7 mouse cellular contexts compared by ENCODE assay signal in genomic region chr13:23585029-23585441, GRCm38 (mm10). TPM values are rescaled to one million over a fixed set of nuclear protein-coding genes. Genes with fewer than 3 reads are reported as not detected.
DNase-seq lines count a peak whose midpoint lies in the region; ATAC-seq and TF ChIP-seq lines count a peak whose summit lies in the region.

No protein-coding gene starts in this region.

- DNase-seq in MN1 (ENCODE audit: low spot score): peak; percentile 75
- DNase-seq in gastrocnemius, postnatal 10 days: peak; percentile 66
- peak; percentile 91 for DNase-seq in intestine, embryonic 14.5 days (ENCODE audit: low spot score)
- peak; percentile 81 for DNase-seq in limb, embryonic 10.5 days (ENCODE audit: low spot score)
- DNase-seq in midbrain, embryonic 11.5 days (ENCODE audit: low spot score, missing footprints): peak; percentile 97

- ATAC-seq in common myeloid progenitor, adult 5-6 weeks (replicated peaks; ENCODE audit: low read depth, poor library complexity, severe bottlenecking): peak; percentile 9; the same call in 1 of the 2 replicates
- no peak; the same call in 1 of the 2 replicates for ATAC-seq in intestine, embryonic 14.5 days (replicated peaks; ENCODE audit: low FRiP score, low TSS enrichment, low read depth)
- peak; percentile 8 for ATAC-seq in midbrain, embryonic 11.5 days (ENCODE audit: low FRiP score)

- H3K27ac ChIP-seq in intestine, embryonic 14.5 days (ENCODE audit: low read depth): peak overlapping the region; percentile 99
- peak overlapping the region; percentile 95 for H3K27ac ChIP-seq in limb, embryonic 10.5 days
- peak overlapping the region; percentile 98 for H3K27ac ChIP-seq in midbrain, embryonic 11.5 days (ENCODE audit: low read depth, low read length)
- H3K27ac ChIP-seq in small intestine, adult 2 months (ENCODE audit: insufficient read depth, low read depth, low read length): peak overlapping the region; percentile 99

- under 1% methylated on average over 21 of the region's 21 CpGs for WGBS in intestine, embryonic 14.5 days
- WGBS in limb, embryonic 10.5 days: under 1% methylated on average over 21 of the region's 21 CpGs
- under 1% methylated on average over 21 of the region's 21 CpGs for WGBS in midbrain, embryonic 11.5 days
- under 1% methylated on average over 21 of the region's 21 CpGs for WGBS in small intestine, adult 2 months

- no peaks in the 10 kb centered on the region for H3K27me3 ChIP-seq in intestine, embryonic 14.5 days (replicated peaks; ENCODE audit: control insufficient read depth, insufficient read depth, low read length)
- no peaks in the 10 kb centered on the region for H3K27me3 ChIP-seq in limb, embryonic 10.5 days (ENCODE audit: low read depth, poor library complexity, severe bottlenecking)
- H3K27me3 ChIP-seq in midbrain, embryonic 11.5 days (ENCODE audit: control insufficient read depth, insufficient read depth, low read length): no peaks in the 10 kb centered on the region
- no peaks in the 10 kb centered on the region for H3K27me3 ChIP-seq in small intestine, adult 2 months (ENCODE audit: control insufficient read depth, insufficient read depth, low read length)

- H3K4me1 ChIP-seq in intestine, embryonic 14.5 days (replicated peaks; ENCODE audit: control insufficient read depth, insufficient read depth, low read length): peaks cover 24% of the 10 kb centered on the region
- peaks cover 39% of the 10 kb centered on the region for H3K4me1 ChIP-seq in limb, embryonic 10.5 days
- peaks cover 17% of the 10 kb centered on the region; the same call in 1 of the 2 replicates for H3K4me1 ChIP-seq in midbrain, embryonic 11.5 days (ENCODE audit: control insufficient read depth, insufficient read depth, low read length)
- H3K4me1 ChIP-seq in small intestine, adult 2 months (ENCODE audit: control insufficient read depth, insufficient read depth, insufficient read length, low read length): peaks cover 2% of the 10 kb centered on the region; the same call in 1 of the 2 replicates

- no peaks in the 10 kb centered on the region for H3K36me3 ChIP-seq in intestine, embryonic 14.5 days (ENCODE audit: control insufficient read depth, insufficient read depth, low read length)
- no peaks in the 10 kb centered on the region for H3K36me3 ChIP-seq in limb, embryonic 10.5 days
- H3K36me3 ChIP-seq in midbrain, embryonic 11.5 days (ENCODE audit: control insufficient read depth, insufficient read depth, low read length): no peaks in the 10 kb centered on the region
- H3K36me3 ChIP-seq in small intestine, adult 2 months (ENCODE audit: control insufficient read depth, insufficient read depth, low read length): no peaks in the 10 kb centered on the region

- H3K9ac ChIP-seq in intestine, embryonic 14.5 days (ENCODE audit: low read length): peak overlapping the region; percentile 88
- peak overlapping the region; percentile 85 for H3K9ac ChIP-seq in midbrain, embryonic 11.5 days (ENCODE audit: low read length)

- TF ChIP-seq POLR2A in small intestine, adult 2 months (IDR thresholded peaks at IDR 0.05; ENCODE audit: low read depth, low read length): no peak

- peak overlapping the region; percentile 55 for H3K4me3 ChIP-seq in intestine, embryonic 14.5 days (ENCODE audit: low read depth, low read length)
- peak overlapping the region; percentile 54 for H3K4me3 ChIP-seq in limb, embryonic 10.5 days
- peak overlapping the region; percentile 40 for H3K4me3 ChIP-seq in midbrain, embryonic 11.5 days (ENCODE audit: low read depth, low read length)
- H3K4me3 ChIP-seq in small intestine, adult 2 months (ENCODE audit: low read depth, low read length): peak overlapping the region; percentile 77

- peak overlapping the region; percentile 94 for H3K4me2 ChIP-seq in intestine, embryonic 14.5 days (ENCODE audit: low read length)
- H3K4me2 ChIP-seq in midbrain, embryonic 11.5 days: peak overlapping the region; percentile 78

- no peak for TF ChIP-seq CTCF in small intestine, adult 2 months (IDR thresholded peaks at IDR 0.05; ENCODE audit: extremely low read depth, insufficient read length, insufficient replicate concordance, low read depth, low read length)

- H3K9me3 ChIP-seq in intestine, embryonic 14.5 days (ENCODE audit: control insufficient read depth, low read length): no peaks in the 10 kb centered on the region
- no peaks in the 10 kb centered on the region for H3K9me3 ChIP-seq in limb, embryonic 10.5 days (replicated peaks)
- no peaks in the 10 kb centered on the region for H3K9me3 ChIP-seq in midbrain, embryonic 11.5 days (ENCODE audit: control insufficient read depth, low read length)

RNA-seq across cellular contexts. Expression of gene Hist1h4d, which starts 3.6 kb away (rescaled TPM):
- total RNA-seq in common myeloid progenitor, adult 5-6 weeks (2017): 1,514 and 1,667 TPM in 2 replicates
- 100 to 1,000 TPM; 165 to 171 TPM for total RNA-seq in gastrocnemius, postnatal 10 days (2021)
- 111 and 114 TPM in 2 replicates for polyA plus RNA-seq in intestine, embryonic 14.5 days (2014; fragmentation: Nextera tagmentation; extraction: Ambion mirVana)
- 109 and 120 TPM in 2 replicates for polyA plus RNA-seq in limb, embryonic 10.5 days (2016; fragmentation: Nextera tagmentation; extraction: Ambion mirVana)
- 99.4 and 124 TPM in 2 replicates for polyA plus RNA-seq in midbrain, embryonic 11.5 days (2014; fragmentation: Nextera tagmentation; extraction: Ambion mirVana)
- 10.1 and 13.8 TPM in 2 replicates for polyA plus RNA-seq in small intestine, adult 2 months (2012; rRNA removed)

RNA-seq across cellular contexts. Expression of gene Hist1h3d, which starts 9.5 kb away (rescaled TPM):
- total RNA-seq in common myeloid progenitor, adult 5-6 weeks (2017): 98.2 and 137 TPM in 2 replicates
- total RNA-seq in gastrocnemius, postnatal 10 days (2021): 10 to 100 TPM; 25.8 to 30.6 TPM
- 9.6 and 12.5 TPM in 2 replicates for polyA plus RNA-seq in intestine, embryonic 14.5 days (2014; fragmentation: Nextera tagmentation; extraction: Ambion mirVana)
- 7.7 and 9.6 TPM in 2 replicates for polyA plus RNA-seq in limb, embryonic 10.5 days (2016; fragmentation: Nextera tagmentation; extraction: Ambion mirVana)
- polyA plus RNA-seq in midbrain, embryonic 11.5 days (2014; fragmentation: Nextera tagmentation; extraction: Ambion mirVana): 7.4 and 9.8 TPM in 2 replicates
- 11.5 and 24.2 TPM in 2 replicates for polyA plus RNA-seq in small intestine, adult 2 months (2012; rRNA removed)

RNA-seq across cellular contexts. Expression of gene Hist1h2ad, which starts 10.9 kb away (rescaled TPM):
- total RNA-seq in common myeloid progenitor, adult 5-6 weeks (2017): 127 and 293 TPM in 2 replicates
- total RNA-seq in gastrocnemius, postnatal 10 days (2021): 10 to 100 TPM; 16.0 to 20.6 TPM
- 2.2 and 4.2 TPM in 2 replicates for polyA plus RNA-seq in intestine, embryonic 14.5 days (2014; fragmentation: Nextera tagmentation; extraction: Ambion mirVana)
- 1.3 and 3.9 TPM in 2 replicates for polyA plus RNA-seq in limb, embryonic 10.5 days (2016; fragmentation: Nextera tagmentation; extraction: Ambion mirVana)
- 1.9 and 2.2 TPM in 2 replicates for polyA plus RNA-seq in midbrain, embryonic 11.5 days (2014; fragmentation: Nextera tagmentation; extraction: Ambion mirVana)
- polyA plus RNA-seq in small intestine, adult 2 months (2012; rRNA removed): 21.3 and 30.3 TPM in 2 replicates

RNA-seq across cellular contexts. Expression of gene Hist1h2bf, which starts 11.0 kb away (rescaled TPM):
- 558 and 569 TPM in 2 replicates for total RNA-seq in common myeloid progenitor, adult 5-6 weeks (2017)
- total RNA-seq in gastrocnemius, postnatal 10 days (2021): 100 to 1,000 TPM; 121 to 140 TPM
- 7.0 and 7.1 TPM in 2 replicates for polyA plus RNA-seq in intestine, embryonic 14.5 days (2014; fragmentation: Nextera tagmentation; extraction: Ambion mirVana)
- 2.4 and 3.5 TPM in 2 replicates for polyA plus RNA-seq in limb, embryonic 10.5 days (2016; fragmentation: Nextera tagmentation; extraction: Ambion mirVana)
- 2.6 and 4.9 TPM in 2 replicates for polyA plus RNA-seq in midbrain, embryonic 11.5 days (2014; fragmentation: Nextera tagmentation; extraction: Ambion mirVana)
- 9.0 and 24.6 TPM in 2 replicates for polyA plus RNA-seq in small intestine, adult 2 months (2012; rRNA removed)

RNA-seq across cellular contexts. Expression of gene Hist1h2bg, which starts 13.8 kb away (rescaled TPM):
- total RNA-seq in common myeloid progenitor, adult 5-6 weeks (2017): 1,313 and 1,586 TPM in 2 replicates
- 100 to 1,000 TPM; 245 to 257 TPM for total RNA-seq in gastrocnemius, postnatal 10 days (2021)
- 6.1 and 7.6 TPM in 2 replicates for polyA plus RNA-seq in intestine, embryonic 14.5 days (2014; fragmentation: Nextera tagmentation; extraction: Ambion mirVana)
- 7.3 and 8.1 TPM in 2 replicates for polyA plus RNA-seq in limb, embryonic 10.5 days (2016; fragmentation: Nextera tagmentation; extraction: Ambion mirVana)
- 3.9 and 6.2 TPM in 2 replicates for polyA plus RNA-seq in midbrain, embryonic 11.5 days (2014; fragmentation: Nextera tagmentation; extraction: Ambion mirVana)
- polyA plus RNA-seq in small intestine, adult 2 months (2012; rRNA removed): 32.8 and 51.3 TPM in 2 replicates
